Mouse (Mus musculus) stomach, embryonic 16.5 days (tissue): ENCODE measurements around the gene Olfr462. TPM values are rescaled to one million over a fixed set of nuclear protein-coding genes. Genes with fewer than 3 reads are reported as not detected.

ENCODE experiments used
- polyA plus RNA-seq: library from polyadenylated mRNA; unstranded; fragments of >200 nt; fragmentation: Nextera tagmentation; extraction: Ambion mirVana; gene quantifications from 2 replicates; pipeline ENCODE4 v1.2.1, GENCODE M21; 2015

The Olfr462 gene
- polyA plus RNA-seq, 1 experiment from 2014 or later: not detected

Other genes with a start within 250 kb of the Olfr462 start
- 14.7 and 16.9 TPM in 2 replicates for gene Rnf43, start 229.5 kb downstream of the Olfr462 start, polyA plus RNA-seq
- gene Supt4a, start 154.7 kb downstream of the Olfr462 start, polyA plus RNA-seq: 116 and 119 TPM in 2 replicates
- 1.5 and 1.7 TPM in 2 replicates for gene Tspoap1, start 131.7 kb downstream of the Olfr462 start, polyA plus RNA-seq
- 17.4 and 19.0 TPM in 2 replicates for gene Mpo, start 98.7 kb downstream of the Olfr462 start, polyA plus RNA-seq
- 0.25 and 0.41 TPM in 2 replicates for gene Lpo, start 64.0 kb downstream of the Olfr462 start, polyA plus RNA-seq
- 12.5 and 14.3 TPM in 2 replicates for gene Mks1, start 39.1 kb downstream of the Olfr462 start, polyA plus RNA-seq
- gene Epx, start 16.7 kb downstream of the Olfr462 start, polyA plus RNA-seq: 0.15 and 0.35 TPM in 2 replicates
- not detected in 2 replicates for gene Olfr463, start 5.1 kb upstream of the Olfr462 start, polyA plus RNA-seq
- gene Olfr464, start 28.7 kb upstream of the Olfr462 start, polyA plus RNA-seq: not detected in 2 replicates
- 14.6 and 16.5 TPM in 2 replicates for gene Dynll2, start 95.3 kb upstream of the Olfr462 start, polyA plus RNA-seq
- gene Srsf1, start 155.1 kb upstream of the Olfr462 start, polyA plus RNA-seq: 188 and 201 TPM in 2 replicates
- gene Vezf1, start 176.0 kb upstream of the Olfr462 start, polyA plus RNA-seq: 28.5 and 30.5 TPM in 2 replicates
- 11.3 and 11.5 TPM in 2 replicates for gene Cuedc1, start 205.8 kb upstream of the Olfr462 start, polyA plus RNA-seq